Mouse (Mus musculus) lung, postnatal 25 days (tissue): Measurements from ENCODE around the gene Lexm.
A peak's percentile ranks its signal among the peaks of the same experiment; 100 is the strongest.

Source experiments
- DNase-seq: peaks from one replicate; pipeline ENCODE4 v3.0.0; 2022; ENCODE audit warnings: low spot score

Gene Lexm

DNA sequence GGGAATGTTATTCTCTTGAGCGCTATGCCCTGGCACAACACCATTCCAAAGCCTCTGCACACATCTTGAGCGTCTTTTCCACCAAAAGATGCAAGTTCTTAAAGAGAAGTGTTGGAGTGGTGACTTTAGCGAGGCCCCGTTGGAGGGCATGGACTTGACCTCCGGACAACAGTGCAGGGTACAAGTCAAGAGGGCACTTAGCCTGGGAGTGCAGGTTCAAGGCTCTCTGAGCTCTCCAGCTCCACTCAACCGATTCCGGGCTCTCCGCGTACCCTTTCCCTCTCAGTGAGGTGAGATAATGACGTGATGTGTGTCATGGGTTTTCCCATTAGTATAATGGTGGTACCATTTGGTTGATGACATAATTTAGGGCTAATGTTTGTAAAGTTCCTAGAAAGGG, 7.2 kb upstream of the Lexm start:
- peak; percentile 43 for DNase-seq

DNA sequence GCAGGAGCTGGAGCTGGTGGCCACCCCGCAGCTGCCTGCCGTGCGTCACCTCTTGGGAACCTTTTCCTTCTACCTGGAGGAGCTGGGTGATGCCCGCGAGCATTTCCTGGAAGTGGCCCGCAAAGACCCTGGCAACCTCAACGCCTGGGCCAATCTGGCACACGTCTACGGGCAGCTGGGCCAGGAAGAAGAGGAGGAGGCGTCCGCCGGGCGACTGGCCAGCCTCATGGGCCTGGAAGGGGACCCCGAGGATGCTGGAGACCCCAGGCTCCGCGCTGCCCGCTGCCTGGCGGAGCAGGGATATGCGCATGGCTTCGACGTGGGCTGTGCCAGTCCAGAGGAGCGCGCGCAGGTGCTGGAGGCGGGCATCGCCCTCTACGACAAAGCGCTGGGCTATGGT, 5.7 kb upstream of the Lexm start:
- no peak for DNase-seq

DNA sequence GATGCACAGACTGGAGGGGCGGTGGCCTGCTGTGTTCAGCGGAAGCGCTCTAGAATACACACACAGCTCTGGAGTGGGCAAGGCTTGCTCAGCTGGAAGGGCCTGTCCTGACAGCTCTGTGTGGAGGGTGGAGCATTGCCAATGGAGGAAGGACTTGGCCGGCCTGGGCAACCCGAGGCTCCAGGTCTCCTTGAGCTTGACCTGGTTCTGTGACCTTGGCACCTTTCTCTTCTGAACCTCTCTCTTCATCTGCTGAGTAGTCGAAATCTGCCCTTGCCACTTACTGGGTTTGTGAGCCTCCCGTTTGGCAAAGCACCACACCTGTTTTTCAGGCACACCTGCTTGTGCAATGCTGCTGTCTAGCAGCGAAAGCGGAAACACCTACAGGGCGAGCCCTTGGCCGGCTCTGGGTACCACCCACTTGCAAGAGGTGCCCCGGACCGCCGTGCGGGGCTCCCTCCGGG, 5.0 kb upstream of the Lexm start, which contains the start of gene Ttc22:
Gene Ttc22 (plus strand): TSS at position 403 of the 464 bp plus-strand sequence.
- DNase-seq, result peak; percentile 83

DNA sequence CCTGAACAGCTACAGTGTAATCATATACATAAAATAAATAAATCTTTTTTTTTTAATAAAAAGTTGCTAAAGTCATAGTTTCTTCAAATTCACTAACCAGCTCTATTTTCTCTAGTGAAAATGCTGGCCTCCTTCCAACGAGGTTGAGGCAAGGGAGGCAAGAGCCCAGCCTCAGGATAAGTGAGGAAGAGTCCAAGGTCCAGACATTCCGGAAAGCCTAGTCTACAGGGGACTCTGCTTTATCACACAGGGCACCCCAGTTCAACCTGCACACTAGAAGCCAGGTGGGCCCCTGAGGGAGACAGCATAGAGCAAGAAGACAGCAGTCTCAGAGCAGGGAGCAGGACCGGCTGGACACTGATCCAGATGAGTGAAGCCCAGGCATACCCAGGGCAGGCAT, 4.4 kb upstream of the Lexm start:
- DNase-seq, result no peak

DNA sequence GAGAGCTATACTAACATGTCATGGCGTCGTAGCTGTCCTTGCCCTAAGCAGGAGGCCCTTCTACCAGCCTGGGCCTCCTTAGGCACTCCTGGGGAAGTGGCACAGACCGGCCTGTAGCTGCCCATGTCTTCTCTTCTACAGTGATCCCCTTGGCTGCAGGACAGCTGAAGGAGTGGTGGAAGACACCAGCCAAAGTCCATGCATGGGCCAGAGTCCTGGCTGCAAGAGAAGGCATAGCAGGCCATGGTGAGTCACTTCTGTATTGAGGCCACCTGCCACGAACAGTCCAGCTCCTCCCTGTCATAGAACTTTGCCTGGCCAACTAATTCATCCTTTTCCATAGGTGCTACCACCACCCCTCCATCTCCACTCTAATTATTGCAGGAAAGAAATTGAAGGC, 1.9 kb upstream of the Lexm start:
- no peak for DNase-seq

DNA sequence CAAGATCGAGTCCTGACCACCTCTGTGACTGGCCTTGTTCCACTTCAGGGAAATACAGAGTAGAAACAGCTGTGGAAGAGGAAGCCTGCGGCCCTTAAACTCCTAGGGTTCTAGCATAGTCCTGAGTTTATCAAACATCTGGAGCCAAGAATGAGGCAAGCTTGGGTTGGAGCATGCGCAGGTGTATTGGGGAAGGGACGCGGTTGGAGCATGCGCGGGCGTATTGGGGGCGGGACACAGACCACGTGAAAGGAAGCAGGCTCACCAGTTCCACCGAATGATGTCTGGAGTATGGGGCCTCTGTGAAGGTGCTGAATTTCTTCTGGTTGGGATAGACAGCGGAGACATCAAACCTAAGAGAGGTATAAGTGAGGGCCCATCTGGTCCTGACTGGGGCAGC, 1.4 kb downstream of the Lexm start:
- no peak for DNase-seq

DNA sequence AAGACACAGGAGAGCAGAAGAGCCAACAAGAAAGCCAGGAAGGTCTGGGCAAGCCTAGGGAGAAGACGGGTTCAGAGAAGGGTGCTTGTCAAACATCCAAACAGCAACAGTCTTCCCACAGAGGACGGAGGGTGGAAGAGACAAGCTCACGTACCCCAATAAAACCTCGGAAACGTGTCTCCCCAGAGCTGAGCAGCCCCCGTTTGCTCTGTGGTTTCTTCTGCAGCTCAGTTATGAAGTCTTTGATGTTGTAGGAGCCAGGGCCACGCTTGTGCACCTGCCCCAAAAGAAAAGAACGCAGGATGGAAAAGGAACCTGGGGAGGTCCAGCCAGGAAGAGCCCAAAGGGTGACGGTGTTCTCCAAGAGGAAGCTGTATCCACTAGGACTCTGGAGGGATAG, 2.2 kb downstream of the Lexm start:
- DNase-seq, result no peak

DNA sequence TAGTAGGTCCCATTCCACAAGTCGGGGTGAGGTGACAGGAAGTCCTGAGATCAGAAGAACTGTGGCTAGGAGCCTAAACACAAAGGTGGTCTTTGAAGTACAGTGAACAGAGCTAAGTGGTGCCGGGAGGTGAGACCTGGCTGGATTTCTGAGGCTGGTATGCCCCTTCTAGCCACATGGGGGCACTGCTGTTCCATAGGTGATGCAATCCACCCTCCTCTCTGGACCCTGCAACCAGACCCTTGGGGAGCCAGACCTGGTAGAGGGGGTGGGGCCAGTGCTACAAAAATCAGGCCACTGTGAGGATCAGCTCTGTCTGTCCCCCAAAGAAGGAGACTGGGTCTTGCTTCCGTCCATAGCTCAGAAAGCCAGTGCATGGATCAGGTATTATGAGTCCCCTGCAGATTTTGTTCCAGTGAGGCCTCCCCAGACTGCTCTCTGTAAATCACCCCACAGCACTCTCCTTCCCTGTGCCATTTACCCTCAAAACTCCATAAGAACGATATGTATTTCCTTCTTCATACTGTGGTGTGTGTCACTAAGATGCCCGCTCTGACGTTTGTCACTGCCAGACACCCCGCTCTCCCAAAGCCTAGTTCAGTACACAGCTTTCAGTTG, 2.8 kb downstream of the Lexm start:
- DNase-seq, result peak; percentile 38

DNA sequence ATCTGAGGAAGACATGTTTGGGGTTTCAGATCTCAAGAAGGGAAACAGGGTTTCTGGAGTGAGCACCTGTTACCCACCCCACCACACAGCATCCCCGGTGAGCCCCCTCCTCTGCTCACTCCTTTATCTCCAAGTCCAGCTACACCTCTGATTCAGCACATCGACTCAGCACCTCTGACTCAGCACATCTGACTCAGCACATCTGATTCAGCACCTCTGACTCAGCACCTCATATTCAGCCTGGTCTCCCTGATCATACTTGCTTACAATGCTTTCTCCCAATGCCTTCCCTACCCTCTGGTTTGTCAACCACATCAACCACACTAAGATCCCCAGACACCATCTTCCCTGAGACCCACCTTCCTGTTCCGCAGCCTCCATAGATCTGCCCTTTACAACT, 3.5 kb downstream of the Lexm start:
- DNase-seq, result no peak

DNA sequence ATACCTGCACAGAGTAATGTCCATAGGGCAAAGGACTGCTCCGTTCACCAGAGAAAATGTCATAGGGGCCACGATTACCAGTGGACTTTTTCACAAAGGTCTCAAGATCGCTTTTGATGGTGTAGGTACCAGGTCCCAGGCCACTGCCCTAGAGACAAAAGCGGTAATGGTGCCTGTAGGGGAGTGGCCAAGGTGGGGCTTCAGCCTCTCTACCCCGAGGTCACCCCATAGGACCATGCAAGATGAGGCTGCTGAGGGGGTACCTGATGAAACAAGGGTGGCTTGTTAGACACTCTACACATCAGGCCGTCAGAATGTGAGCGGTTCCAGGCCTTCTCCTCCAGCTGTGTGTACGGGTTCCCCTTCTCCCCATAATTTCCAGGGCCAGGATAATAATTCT, 3.9 kb downstream of the Lexm start:
- no peak for DNase-seq

DNA sequence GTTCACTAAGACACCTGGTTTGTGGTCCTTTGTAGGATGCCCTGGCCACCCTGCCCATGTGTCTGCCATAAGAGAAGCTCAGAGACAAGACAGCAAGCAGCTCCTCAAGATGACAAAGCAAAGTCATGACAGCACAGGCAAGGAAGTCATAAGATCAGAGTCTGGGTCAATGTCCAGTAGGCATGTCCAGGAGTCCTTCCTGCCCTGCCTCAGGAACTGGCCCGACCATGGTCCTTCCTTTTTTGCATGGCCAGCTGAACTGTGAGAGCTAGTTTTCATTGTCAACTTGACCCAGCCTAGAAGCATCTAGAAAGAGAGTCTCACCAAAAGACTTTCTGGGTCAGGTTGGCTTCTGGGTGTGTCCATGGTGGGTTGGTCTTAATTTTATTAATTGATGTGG, 9.1 kb downstream of the Lexm start:
- no peak for DNase-seq

DNA sequence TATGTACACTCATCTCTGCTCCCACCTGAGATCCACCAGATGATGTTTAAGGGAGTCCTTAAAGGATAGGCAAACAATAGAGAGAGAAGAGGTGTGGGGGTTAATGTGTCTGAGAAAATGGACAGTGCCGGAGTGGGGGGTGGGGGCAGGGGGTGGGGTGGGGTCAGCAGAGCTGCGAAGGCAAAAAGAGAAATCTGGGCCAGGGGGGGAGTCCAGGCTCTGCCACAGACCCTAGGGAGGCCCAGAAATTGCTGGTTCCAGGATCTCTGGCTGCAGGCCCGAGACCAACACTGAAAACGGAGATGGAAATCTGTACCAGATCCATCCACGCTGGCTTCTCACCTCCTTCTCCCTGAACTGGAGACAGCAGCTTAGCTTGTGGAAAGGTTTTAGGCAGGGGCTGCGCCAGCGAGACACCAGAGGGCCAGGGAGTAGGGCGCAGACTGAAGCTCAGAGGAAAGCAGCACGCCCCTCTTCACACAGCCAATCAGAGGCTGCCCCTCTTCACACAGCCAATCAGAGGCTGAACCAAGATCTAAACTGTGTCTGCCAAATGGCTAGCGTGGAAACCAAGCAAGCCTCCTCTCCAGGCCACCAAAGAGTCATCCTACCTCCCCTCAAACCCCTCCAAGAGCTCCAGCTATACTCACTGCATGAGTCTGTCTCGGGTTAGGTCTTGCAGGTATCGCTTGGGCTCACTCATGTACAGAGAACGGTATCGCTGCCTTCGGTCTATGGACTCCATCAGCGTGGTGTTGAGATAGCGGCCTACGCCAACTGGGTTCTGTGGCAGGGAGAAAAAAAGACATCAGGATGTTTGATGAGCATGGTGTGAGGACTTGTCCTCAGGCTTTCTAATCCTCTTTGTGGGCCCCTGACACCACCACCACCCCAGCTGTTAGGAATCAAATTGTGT, 10.1 kb downstream of the Lexm start:
- DNase-seq, result no peak

DNA sequence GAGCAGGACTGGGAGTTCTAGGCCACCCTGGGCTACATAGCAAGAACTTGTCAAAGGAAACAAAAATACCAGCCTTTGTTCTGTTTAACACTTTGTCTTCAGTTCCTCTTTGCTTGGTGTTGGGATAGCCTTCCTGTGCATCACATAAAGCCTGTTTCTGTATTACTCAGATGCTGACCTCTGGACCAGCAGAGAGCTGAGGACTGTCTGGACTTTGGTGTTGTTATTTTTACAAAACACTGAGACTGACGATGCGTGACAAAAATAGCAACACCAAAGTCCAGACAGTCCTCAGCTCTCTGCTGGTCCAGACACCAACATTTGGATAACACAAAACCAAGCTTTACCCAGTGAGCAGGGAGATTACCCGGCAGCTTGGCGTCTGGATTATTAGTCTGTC, 16.3 kb downstream of the Lexm start:
- no peak for DNase-seq

DNA sequence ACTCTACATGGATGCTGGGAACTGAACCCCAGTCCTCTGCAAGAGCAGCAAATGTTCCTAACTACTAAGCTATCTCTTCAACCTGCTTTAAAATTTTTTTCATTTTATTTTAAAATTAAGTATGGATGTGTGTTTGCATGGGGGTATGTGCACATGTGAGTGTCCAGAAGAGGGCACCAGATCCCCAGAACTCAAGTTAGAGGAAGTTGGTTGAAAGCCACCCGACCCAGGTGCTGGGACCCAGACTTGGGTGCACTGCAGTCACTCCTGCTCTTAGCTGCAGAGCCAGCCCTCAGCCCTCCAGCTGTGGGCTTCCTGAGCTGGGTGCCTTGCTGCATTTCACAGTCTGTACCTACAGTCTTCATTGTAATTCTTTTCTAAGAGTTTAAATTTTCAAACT, 17.6 kb downstream of the Lexm start:
- no peak for DNase-seq

DNA sequence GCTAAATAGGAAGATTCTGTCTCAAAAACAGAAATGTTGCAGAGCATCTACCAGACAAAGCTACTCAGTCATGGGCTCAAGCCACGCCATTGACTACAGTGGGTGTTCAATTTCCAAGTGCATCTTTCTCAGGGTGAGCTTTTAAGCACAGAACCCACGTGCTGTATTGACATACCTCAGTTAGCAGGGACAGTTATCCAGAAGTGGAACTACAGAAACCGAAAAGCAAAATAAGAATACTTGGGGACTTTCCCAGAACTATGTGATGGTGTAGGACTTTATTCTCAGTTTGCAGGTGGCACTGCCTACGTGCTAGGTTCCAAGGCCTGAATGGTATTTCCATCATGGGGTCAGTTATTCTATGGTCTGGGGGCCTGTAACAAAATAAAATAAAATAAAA, 19.3 kb downstream of the Lexm start:
- no peak for DNase-seq

DNA sequence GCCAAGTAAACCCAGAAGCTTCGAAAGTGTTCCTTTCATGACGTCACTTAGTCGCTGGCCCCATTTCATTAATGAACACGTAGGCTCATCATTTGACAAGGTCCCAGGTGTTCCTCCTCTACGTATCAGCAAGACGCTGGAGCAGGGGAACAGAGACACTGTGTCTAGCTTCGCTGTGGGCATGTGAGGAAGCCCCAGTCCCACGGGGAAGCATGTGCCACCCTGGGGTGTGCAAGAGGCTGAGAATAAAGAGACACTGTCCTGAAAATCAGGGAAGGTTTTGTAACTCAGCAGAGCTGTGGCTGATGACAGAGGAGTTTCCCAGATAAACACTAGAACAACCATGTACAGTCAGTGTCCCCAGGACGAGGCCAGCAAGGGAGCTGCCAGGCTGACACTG, 20.0 kb downstream of the Lexm start:
- DNase-seq, result no peak

DNA sequence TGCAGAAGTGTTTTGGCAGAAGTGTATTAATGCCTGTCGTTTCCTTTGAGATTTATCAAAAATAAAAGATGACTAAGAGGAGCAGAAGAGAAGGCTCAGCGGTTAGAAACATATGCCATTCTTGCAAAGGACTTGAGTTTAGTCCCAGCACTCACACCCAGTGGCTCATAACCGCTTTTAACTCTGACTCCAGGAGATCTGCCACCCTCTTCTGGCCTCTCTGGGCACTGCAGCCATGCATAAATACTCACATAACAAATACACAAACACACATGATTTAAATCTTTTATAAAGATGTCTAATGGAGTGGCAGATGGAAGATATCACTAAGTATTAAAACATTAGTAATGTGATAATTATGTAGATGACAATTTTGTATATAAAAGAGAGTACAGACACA, 20.8 kb downstream of the Lexm start:
- DNase-seq, result no peak

DNA sequence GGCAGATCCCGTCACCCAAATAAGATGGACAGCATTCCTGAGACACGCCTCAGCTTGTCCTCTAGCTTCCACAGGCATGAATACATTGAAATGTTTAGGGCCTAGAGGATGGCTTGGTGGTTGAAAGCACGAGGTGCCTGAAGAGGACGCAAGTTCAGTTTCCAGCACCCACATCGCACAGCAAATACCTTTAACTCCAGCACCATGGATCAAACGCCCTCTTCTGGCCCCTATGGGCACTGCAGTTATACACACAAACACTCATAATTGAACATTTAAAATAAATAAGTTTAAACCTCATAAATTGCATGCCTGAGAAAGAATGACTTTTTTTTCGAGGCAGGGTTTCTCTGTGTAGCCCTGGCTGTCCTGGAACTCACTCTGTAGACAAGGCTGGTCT, 23.4 kb downstream of the Lexm start:
- no peak for DNase-seq

DNA sequence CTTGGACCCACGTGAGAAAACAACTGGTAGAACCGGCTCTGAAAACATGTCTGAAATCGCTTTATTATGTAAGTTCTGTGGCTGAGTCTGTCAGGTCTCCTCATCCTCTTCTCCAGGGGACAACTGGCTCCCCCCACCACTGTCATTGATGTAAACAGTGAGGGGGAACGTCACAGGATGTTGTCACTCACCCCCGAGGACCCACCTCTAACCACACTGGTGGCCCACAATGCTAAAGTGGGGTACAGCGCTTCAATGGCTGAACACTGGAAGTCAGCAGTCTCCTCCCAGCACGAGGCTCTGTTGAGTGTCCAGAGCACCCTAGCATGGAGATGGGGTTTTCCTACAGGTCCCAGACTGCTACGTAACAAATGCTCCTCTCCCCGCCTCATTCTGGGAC, 26.2 kb downstream of the Lexm start:
- no peak for DNase-seq

DNA sequence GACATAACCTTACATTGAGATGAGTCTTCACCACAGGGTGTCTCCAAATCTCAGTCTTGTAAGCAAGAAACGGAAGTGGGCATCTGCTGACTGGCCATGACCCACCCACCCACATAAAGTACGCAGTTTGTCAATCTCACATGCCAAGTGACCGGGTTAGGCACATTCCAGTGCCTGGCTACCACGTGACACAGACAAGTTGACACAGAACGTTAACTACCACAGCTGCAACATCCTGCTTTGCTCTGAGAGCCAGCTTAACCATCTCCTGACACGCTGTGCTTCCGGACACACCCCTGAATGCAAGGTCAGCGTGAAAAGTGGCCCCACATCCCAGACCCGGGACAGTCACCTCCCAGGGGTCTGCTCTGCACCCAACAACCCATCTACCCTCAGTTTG, 26.9 kb downstream of the Lexm start:
- DNase-seq, result peak; percentile 37

DNA sequence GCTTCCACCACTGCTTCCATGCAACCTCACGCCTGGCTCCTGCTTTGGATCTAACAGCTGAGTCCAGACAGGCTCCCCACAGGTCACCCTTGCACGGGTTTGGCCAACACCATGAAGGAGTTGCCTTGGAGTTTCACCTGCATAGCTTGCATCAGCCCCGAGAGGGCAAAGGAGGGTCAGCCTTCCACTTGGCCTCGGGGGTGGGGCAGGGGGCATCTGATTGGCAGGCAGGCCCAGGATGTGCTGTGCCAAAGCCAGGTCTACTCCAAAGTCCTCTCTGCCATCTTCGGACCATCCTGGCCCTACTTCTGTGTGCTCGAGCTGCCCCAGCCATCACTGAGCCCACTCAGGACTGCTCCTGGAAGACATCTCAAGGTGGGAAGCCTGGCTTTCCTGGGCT, 30.0 kb downstream of the Lexm start:
- no peak for DNase-seq

DNA sequence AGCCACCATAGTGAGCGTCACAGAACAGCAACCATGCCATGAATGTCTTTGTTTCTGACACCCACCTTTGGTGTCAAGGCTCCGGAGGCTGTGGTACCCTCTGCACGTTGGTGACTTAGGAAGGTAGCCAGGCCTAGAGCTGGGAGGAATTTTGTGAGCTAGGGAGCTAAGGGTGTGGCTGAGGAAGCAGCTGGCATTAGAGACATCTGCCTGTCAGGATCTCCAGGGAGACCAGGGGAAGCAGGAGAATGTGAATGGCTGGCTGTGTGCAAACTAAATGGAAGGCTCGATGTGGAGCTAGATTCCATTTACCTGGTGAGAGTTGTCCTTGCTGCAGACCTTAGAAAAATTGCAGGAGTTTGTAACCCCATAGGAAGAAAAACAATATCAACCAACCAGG, 32.4 kb downstream of the Lexm start:
- DNase-seq, result no peak

DNA sequence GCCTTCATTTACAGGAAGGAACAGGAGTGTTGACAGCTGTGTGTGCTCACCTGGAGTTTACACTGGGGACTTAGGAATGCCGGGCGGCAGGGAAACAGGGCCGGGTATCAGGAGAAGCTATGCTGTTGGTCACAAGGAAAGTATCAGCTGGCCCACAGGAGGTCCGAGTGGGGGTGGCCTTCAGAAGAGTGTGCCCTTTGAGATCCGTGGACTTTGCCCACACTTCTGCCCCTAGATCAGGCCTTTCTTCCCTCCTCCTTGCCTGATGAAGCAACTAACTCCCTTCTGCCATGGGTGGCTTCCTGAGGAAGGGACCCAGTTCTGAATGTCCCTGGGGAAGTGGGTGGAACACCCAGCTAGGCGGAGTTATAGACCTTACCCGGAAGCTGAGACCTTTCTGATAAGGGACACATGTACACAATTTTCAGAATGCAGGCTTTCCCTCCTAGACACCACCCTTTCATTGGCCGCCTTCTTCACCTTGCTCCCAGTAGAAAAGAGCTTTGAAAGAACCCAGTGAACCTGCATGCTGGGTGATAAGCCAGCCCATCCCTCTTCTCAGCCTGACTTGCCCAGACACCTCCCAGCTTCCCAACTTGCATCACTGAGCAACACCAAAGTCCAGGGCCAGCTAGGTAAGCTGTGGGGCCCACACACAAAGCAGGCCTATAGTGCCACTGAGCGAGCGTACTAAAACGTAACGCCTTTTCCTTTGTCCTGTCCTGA, 34.5 kb downstream of the Lexm start:
- DNase-seq, result no peak
